Mouse (Mus musculus) cerebellum, adult (tissue): Measurements from ENCODE around the gene Lrrc43.

Experiments used
- ATAC-seq: cut with Nextera tagmentation; 2 replicates; pipeline ENCODE4 v1.9.2; 2017; ENCODE audit warnings: mild to moderate bottlenecking, moderate library complexity, mixed read lengths; ENCODE audit not compliant: insufficient number of reproducible peaks, low FRiP score, low TSS enrichment

Lrrc43 gene

DNA sequence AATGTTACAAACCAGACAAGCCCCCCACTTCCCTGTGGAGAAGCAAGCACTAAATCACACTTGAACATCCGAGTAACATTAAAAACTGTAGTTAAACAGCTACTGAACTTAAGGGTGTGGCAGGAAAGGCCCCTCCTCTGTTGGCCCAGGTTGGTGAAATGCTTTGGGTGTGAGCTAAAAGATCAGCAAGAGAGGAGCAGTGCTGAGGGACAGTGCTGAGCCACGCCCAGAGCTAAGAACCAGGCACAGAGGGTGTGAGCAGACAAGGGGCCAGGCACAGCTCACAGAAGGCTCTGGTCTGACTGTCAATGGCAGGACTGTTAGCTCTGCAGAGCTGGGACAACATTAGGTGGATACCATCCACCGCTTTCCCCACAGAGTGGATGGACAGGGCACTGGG is 23.0 kb downstream of the Lrrc43 start:
- no peak for ATAC-seq

DNA sequence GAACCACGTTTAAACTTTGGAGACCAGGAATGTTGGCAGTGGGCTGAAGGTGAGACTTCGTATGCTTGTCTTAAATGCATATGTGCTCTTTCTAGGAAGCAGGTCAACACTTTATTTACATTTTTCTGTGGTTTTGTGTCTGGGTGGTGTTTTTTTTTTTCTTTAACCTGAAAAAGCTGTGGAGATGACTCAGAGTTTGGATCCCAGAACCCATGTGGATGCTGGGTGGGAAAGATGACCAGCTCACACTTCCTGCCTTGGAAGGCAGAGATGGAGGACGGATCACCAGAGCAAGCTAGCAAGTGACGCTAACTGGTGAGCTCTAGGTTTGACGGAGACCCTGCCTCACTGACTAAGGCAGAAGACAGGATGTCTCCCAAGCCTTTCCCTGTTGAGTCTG is 25.8 kb downstream of the Lrrc43 start:
- no peak for ATAC-seq

DNA sequence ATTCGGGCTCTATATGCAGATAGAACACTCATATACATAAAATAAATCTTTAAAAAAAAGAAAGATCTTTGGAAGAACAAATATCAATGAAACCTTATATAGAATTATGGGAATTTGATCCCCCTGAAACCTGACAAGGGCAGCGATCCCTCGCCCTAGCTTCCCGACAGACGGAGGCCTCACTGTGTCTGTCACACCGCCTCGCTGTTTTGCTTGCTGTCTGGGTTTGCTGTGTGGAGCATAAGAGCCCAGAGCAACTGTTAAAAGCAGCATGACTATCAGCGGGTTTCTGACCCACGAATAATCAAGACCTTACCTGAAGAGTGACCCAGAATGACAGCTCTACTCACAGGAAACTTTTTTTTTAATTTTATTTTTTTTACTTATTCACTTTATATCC is 31.6 kb downstream of the Lrrc43 start:
- no peak for ATAC-seq

DNA sequence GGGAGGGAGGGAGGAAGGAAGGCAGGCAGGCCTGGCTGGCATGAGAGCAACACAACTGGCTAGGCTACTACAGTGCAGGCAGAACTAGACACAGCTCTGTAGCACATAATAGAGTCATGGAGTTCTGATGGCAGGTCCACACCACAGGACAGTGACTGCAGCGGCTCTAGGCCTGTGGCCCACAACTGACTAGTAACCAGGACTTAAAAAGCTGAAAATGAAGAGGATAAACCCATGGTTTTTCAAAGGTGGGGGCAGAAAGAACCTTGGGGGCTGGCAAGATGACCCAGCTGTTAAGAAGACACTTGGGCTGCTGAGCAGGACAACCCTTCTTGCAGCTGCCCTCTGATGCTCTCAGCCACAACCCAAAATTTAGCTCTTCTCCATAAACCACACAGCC is 32.5 kb downstream of the Lrrc43 start:
- no peak for ATAC-seq

- ATAC-seq: no peak
These were observed 33.1 kb downstream of the Lrrc43 start for GRCm38 (mm10) chr5:123522166-123522565.

GRCm38 (mm10) chr5:123523692-123524392 is 34.7 kb downstream of the Lrrc43 start, which contains the start of gene Diablo:
Gene Diablo (minus strand): TSS chr5:123524176.
- ATAC-seq: peak; percentile 96

DNA sequence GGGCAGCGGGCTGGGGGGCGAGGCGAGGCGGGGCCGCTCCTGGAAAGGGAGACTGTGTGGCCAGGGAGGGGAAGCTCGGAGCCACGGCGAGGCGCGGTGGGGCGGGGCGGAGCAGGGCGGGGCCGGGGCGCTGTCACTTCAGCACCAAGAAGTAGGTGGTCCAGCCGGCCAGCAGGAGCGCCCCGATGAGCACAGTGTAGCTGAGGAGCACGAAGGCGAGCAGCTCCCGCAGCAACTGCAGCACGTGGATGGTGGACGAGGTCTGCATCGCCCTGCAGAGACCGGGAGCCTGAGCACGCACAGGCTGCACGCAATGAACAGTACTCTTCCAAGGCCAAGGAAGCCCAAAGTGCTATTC is 35.3 kb downstream of the Lrrc43 start:
- ATAC-seq: no peak

- no peak for ATAC-seq
These were observed 36.2 kb downstream of the Lrrc43 start, which contains the start of gene Gm49027 for GRCm38 (mm10) chr5:123525281-123525680. Gene Gm49027 (minus strand): TSS chr5:123525488.

- no peak for ATAC-seq
These were observed 36.9 kb downstream of the Lrrc43 start for GRCm38 (mm10) chr5:123525916-123526495.

DNA sequence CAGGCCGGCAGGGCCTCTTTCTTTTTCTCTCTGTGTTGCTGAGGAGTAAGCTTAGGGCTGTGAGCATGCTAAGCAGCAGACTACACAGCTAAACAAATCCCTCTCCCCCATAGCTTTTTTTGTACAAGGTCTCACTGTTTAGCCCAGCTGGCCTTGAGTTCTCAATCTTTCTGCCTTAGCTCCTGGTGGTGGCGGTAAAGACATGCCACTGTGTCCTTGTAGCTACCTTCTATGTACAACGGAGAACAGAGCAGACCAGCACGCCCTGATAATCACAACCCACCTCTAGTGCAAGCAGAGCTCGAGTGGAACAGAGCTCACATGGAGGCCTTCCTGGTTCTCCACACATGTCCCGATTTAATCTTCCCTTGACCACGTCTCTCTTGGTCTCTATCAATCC is 39.5 kb downstream of the Lrrc43 start:
- ATAC-seq: no peak

GRCm38 (mm10) chr5:123530056-123530455 is 41.0 kb downstream of the Lrrc43 start:
- no peak for ATAC-seq

- no peak for ATAC-seq
These were observed 44.7 kb downstream of the Lrrc43 start for GRCm38 (mm10) chr5:123533801-123534200.

DNA sequence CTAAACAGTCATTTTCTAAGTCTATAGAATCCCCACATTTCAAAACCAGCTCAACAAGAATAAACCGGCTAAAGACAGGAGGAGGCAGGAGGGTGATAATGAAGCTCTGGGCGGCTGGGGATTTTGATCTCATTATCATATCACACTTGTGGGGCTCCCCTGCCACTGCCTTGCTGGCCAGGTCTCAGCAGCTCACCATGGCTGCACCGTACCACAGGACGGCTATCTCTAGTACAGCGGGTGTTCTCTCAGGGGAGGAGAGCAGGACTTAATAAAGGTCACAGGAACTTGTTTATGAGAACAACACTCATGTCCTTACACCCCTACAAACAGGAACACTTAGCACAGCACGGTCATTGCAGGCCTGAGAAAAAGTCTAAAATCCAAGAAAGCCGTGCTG is 66.6 kb downstream of the Lrrc43 start:
- ATAC-seq: no peak

GRCm38 (mm10) chr5:123556451-123556850 is 67.3 kb downstream of the Lrrc43 start:
- ATAC-seq: no peak
